Mouse (Mus musculus) layer of hippocampus, adult 8-10 months (tissue): ENCODE results near the gene 2310034G01Rik. TPM values are rescaled to one million over a fixed set of nuclear protein-coding genes. Genes with fewer than 3 reads are reported as not detected.

Source experiments
- DNase-seq, 2 experiments: peaks; one replicate each; pipeline ENCODE4 v3.0.0; 2022; ENCODE audit warnings: low spot score in 2 of 2
- total RNA-seq, 4 experiments: library from RNA; stranded (reverse); gene quantifications; 2 replicates each; pipeline ENCODE4 v1.2.4; 2022

2310034G01Rik gene
- total RNA-seq, 4 experiments from 2014 or later: 0.89 to 1.5 (median 1.3) TPM

GRCm38 (mm10) chr19:46315752-46316610, 34.1 kb downstream of the 2310034G01Rik start:
- peak; percentile 18 to 32 for DNase-seq

GRCm38 (mm10) chr19:46314872-46315742, 35.0 kb downstream of the 2310034G01Rik start:
- DNase-seq: no peak

GRCm38 (mm10) chr19:46314151-46314601, 35.9 kb downstream of the 2310034G01Rik start:
- no peak for DNase-seq

GRCm38 (mm10) chr19:46313591-46313990, 36.5 kb downstream of the 2310034G01Rik start:
- no peak for DNase-seq

- DNase-seq: no peak
These were observed 37.0 kb downstream of the 2310034G01Rik start for GRCm38 (mm10) chr19:46313116-46313515.

GRCm38 (mm10) chr19:46312566-46312965, 37.5 kb downstream of the 2310034G01Rik start:
- no peak for DNase-seq

- DNase-seq: no peak
These were observed 38.8 kb downstream of the 2310034G01Rik start for GRCm38 (mm10) chr19:46311341-46311740.

- no peak for DNase-seq
These were observed 39.7 kb downstream of the 2310034G01Rik start for GRCm38 (mm10) chr19:46310312-46310865.

- DNase-seq: peak in 1 of 2 experiments; percentile 5
These were observed 40.3 kb downstream of the 2310034G01Rik start for GRCm38 (mm10) chr19:46309651-46310305.

- DNase-seq: peak; percentile 66 to 85
These were observed 41.2 kb downstream of the 2310034G01Rik start for GRCm38 (mm10) chr19:46308706-46309435.

GRCm38 (mm10) chr19:46308303-46308702, 41.8 kb downstream of the 2310034G01Rik start:
- DNase-seq: peak in 1 of 2 experiments; percentile 11

- no peak for DNase-seq
These were observed 42.3 kb downstream of the 2310034G01Rik start for GRCm38 (mm10) chr19:46307781-46308180.

- DNase-seq: peak in 1 of 2 experiments; percentile 5
These were observed 43.3 kb downstream of the 2310034G01Rik start for GRCm38 (mm10) chr19:46306751-46307289.

- peak; percentile 1 to 4 for DNase-seq
These were observed 43.9 kb downstream of the 2310034G01Rik start for GRCm38 (mm10) chr19:46306268-46306610.

- peak in 1 of 2 experiments; percentile 32 for DNase-seq
These were observed 44.5 kb downstream of the 2310034G01Rik start for GRCm38 (mm10) chr19:46305432-46306267.

- DNase-seq: peak in 1 of 2 experiments; percentile 9
These were observed 45.2 kb downstream of the 2310034G01Rik start for GRCm38 (mm10) chr19:46304908-46305333.

- peak; percentile 74 to 80 for DNase-seq
These were observed 45.8 kb downstream of the 2310034G01Rik start, which contains the start of gene Nfkb2 for GRCm38 (mm10) chr19:46304216-46304841. TSS of gene Nfkb2 (plus strand) at chr19:46304320.
